Mouse (Mus musculus) granulocyte monocyte progenitor cell, adult 5-6 weeks (primary cell): ENCODE results near the gene Kcnh5. TPM values are rescaled to one million over a fixed set of nuclear protein-coding genes. Genes with fewer than 3 reads are reported as not detected.

ENCODE experiments used
- total RNA-seq, 2 experiments: library from RNA; stranded (forward) in 1 of 2; stranded (reverse) in 1 of 2; fragments of 200-712, 200-1000 nt in 1 of 2; fragments of >200 nt in 1 of 2; fragmentation: Nextera tagmentation in 1 of 2; gene quantifications; 2 replicates each; pipeline ENCODE4 v1.2.3; 2014 to 2017

Kcnh5 gene
- total RNA-seq, 2 experiments from 2014 or later = 0.41 TPM; not detected in 1

Other genes starting within 250 kb of the Kcnh5 start
- gene Rhoj, start 131.0 kb upstream of the Kcnh5 start, total RNA-seq (2014; fragmentation: Nextera tagmentation) = 0.11 and 1.2 TPM in 2 replicates
- gene Rhoj, start 131.0 kb upstream of the Kcnh5 start, total RNA-seq (2017) = 2.8 and 4.2 TPM in 2 replicates
- gene Gphb5, start 239.4 kb upstream of the Kcnh5 start, total RNA-seq (2014; fragmentation: Nextera tagmentation) = not detected in 2 replicates
- not detected in 2 replicates for gene Gphb5, start 239.4 kb upstream of the Kcnh5 start, total RNA-seq (2017)